Mouse (Mus musculus) stomach, embryonic 16.5 days (tissue): ENCODE measurements around the gene Slc24a3. TPM values are rescaled to one million over a fixed set of nuclear protein-coding genes. Genes with fewer than 3 reads are reported as not detected.

Source experiments
- ATAC-seq: fragments of 200-750 bp; cut with Nextera tagmentation; 2 replicates; pipeline ENCODE4 v1.8.0; 2017; ENCODE audit warnings: moderate number of reproducible peaks, moderate TSS enrichment; ENCODE audit not compliant: insufficient read depth, low FRiP score
- H3K27ac ChIP-seq: fragments of 300-500 bp; sonication (generic); 2 replicates; pipeline ENCODE4 v1.5.1; 2014; ENCODE audit warnings: low read length
- H3K27me3 ChIP-seq: fragments of 300-500 bp; sonication (generic); 2 replicates; pipeline ENCODE4 v1.6.1; 2014; ENCODE audit warnings: low read length, control low read depth, mixed read lengths; ENCODE audit not compliant: control insufficient read depth, insufficient read depth
- H3K36me3 ChIP-seq: fragments of 300-500 bp; sonication (generic); 2 replicates; pipeline ENCODE4 v1.6.1; 2014; ENCODE audit warnings: low read length; ENCODE audit not compliant: control insufficient read depth, insufficient read depth
- H3K4me1 ChIP-seq: fragments of 300-500 bp; sonication (generic); 2 replicates; pipeline ENCODE4 v1.6.1; 2014; ENCODE audit warnings: low read length, control low read depth, mixed read lengths; ENCODE audit not compliant: control insufficient read depth, insufficient read depth
- H3K4me2 ChIP-seq: fragments of 300-500 bp; sonication (generic); 2 replicates; pipeline ENCODE4 v1.6.1; 2014; ENCODE audit warnings: low read depth, low read length, mixed read lengths
- H3K4me3 ChIP-seq: fragments of 300-500 bp; sonication (generic); replicated peaks from 2 replicates; pipeline ENCODE4 v1.5.1; 2014; ENCODE audit warnings: mild to moderate bottlenecking, low read length
- H3K9ac ChIP-seq: fragments of 300-500 bp; sonication (generic); 2 replicates; pipeline ENCODE4 v1.6.1; 2014; ENCODE audit warnings: low read length
- H3K9me3 ChIP-seq: fragments of 300-500 bp; sonication (generic); replicated peaks from 2 replicates; pipeline ENCODE4 v1.6.1; 2016; ENCODE audit warnings: low read length, control low read depth; ENCODE audit not compliant: control insufficient read depth
- WGBS: fragments of 180-500 bp; shearing (Covaris S2); extraction: QIAGEN DNeasy Blood & Tissue Kit; methylation state at CpG from one replicate; pipeline ENCODE4 v1.1.7; 2014; 5-methylcytosine and 5-hydroxymethylcytosine counted together
- polyA plus RNA-seq: library from polyadenylated mRNA; unstranded; fragments of >200 nt; fragmentation: Nextera tagmentation; extraction: Ambion mirVana; gene quantifications from 2 replicates; pipeline ENCODE4 v1.2.1, GENCODE M21; 2015

Gene Slc24a3
- polyA plus RNA-seq, 1 experiment from 2014 or later = 3.4 TPM

- H3K36me3 ChIP-seq = no peaks in the 10 kb centered on the region
- no peak overlapping the region for H3K27ac ChIP-seq
- H3K9me3 ChIP-seq = no peaks in the 10 kb centered on the region
- no peaks in the 10 kb centered on the region for H3K4me1 ChIP-seq
- 81% methylated on average over 4 of the region's 4 CpGs for WGBS
- no peak overlapping the region for H3K9ac ChIP-seq
- no peak for ATAC-seq
- no peaks in the 10 kb centered on the region for H3K27me3 ChIP-seq
- no peak overlapping the region for H3K4me2 ChIP-seq
- no peak overlapping the region for H3K4me3 ChIP-seq
These were observed 56.1 kb downstream of the Slc24a3 start for GRCm38 (mm10) chr2:145223646-145224045.

DNA sequence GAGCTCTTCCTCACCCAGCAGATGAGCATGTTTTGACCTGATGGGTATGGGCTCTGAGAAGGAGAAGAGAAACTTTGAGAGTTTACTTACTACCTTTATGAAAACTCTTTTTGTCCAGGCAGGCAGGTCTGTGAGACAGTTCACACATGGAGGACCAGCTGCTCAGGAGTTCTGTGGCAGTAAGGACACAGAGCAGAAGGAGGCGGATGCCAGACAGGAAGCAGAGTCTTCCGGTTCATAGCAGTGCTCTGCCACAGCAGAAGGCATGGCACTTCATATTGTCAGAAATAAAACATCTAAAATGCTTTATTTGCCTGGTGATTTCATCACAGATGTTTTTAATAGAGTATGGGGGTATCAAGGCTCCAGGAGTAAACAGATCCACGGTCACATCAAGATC, 58.1 kb downstream of the Slc24a3 start:
- Histone ChIP-seq H3K4me3 (no peak overlapping the region), H3K27ac (no peak overlapping the region), H3K27me3 (no peaks in the 10 kb centered on the region), H3K4me2 (no peak overlapping the region), H3K4me1 (no peaks in the 10 kb centered on the region), H3K9me3 (no peaks in the 10 kb centered on the region), H3K36me3 (no peaks in the 10 kb centered on the region), H3K9ac (no peak overlapping the region)
- ATAC-seq = no peak
- WGBS = 63% methylated on average over 3 of the region's 3 CpGs

DNA sequence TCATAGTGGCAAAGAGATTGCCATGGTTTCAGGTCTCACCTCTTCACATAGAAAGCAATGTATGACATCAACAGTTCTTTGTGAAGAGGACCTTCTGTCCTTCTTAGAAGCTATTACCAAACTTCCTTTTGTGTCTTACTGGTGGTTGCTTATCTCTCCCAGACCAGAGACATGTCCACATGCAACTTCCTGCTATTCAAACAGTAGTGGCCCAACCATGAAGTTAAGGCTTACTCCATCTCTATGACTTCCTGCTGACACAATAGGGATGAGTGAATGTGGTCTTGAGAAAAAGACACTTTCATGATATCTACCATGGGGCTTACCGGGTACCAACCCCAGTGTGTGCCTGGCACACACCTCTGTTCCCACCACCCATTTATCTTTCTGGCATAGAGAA, 58.5 kb downstream of the Slc24a3 start:
- ATAC-seq = no peak
- H3K27ac ChIP-seq = no peak overlapping the region
- WGBS = 86% methylated on average over 1 of the region's 1 CpGs

DNA sequence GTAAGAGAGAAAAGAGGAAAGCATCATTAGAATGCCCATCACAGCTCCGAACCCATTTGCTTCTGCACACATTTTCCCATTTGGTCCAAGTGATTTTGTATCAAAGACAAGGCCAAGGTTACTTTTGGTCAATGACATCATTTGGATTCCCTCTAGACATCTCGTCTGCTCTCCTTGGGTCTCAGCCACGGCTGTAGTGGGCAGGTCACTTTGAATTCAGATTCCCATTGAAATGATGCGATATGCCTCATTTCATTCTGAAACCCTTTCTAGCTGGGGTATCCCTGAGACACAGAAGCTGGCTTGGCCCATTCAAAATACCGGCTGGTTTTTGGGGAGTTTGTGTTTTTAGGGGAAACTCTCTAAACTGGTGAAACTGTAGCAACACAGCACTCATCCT, 59.8 kb downstream of the Slc24a3 start:
- no peak overlapping the region for H3K4me3 ChIP-seq
- no peaks in the 10 kb centered on the region for H3K9me3 ChIP-seq
- no peaks in the 10 kb centered on the region for H3K4me1 ChIP-seq
- no peaks in the 10 kb centered on the region for H3K27me3 ChIP-seq
- H3K4me2 ChIP-seq = no peak overlapping the region
- H3K36me3 ChIP-seq = no peaks in the 10 kb centered on the region
- WGBS = 87% methylated on average over 5 of the region's 5 CpGs
- no peak overlapping the region for H3K27ac ChIP-seq
- no peak overlapping the region for H3K9ac ChIP-seq
- no peak for ATAC-seq

More for the DNA sequence above, 58.5 kb downstream of the Slc24a3 start:
- H3K4me2 ChIP-seq = no peak overlapping the region
- no peak overlapping the region for H3K9ac ChIP-seq
- no peaks in the 10 kb centered on the region for H3K36me3 ChIP-seq
- no peak overlapping the region for H3K4me3 ChIP-seq
- H3K4me1 ChIP-seq = no peaks in the 10 kb centered on the region
- no peaks in the 10 kb centered on the region for H3K27me3 ChIP-seq
- H3K9me3 ChIP-seq = no peaks in the 10 kb centered on the region

DNA sequence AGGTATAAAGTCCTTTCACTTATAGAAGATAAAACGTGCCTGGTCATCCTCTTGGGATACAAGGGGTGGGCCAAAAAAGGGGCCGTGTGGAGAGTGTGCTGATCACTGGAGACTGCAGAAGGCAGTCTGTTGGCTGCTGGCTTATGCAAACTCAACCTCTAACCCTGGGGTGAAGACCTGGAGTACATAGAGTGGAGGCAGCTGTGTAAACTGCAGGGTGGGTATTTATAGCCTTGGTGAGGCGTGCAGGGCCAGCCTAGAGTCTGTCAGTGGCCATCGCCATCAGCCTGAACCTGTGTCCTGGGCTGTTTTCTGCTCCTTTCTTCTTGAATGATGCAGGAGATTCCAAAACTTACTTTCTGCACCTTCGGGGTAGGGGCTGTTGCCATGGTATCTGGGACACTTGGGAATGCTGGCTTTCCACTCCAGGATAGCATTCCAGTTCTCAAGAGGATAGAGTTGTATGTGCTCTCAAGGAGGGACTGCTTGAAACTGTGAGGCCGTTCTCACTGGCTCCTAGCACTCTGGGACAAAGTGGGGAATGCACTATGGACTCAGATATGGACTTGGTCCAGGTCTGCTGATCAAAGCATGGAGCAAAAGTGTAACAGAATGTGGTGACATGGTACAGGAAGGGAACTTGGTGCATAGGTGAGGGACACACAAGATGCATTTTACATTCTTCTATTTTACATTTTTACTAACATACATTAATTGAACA, 65.4 kb downstream of the Slc24a3 start:
- Histone ChIP-seq H3K9me3 (no peaks in the 10 kb centered on the region), H3K27me3 (no peaks in the 10 kb centered on the region), H3K4me3 (no peak overlapping the region), H3K4me1 (peaks cover 5% of the 10 kb centered on the region), H3K36me3 (no peaks in the 10 kb centered on the region), H3K9ac (no peak overlapping the region), H3K4me2 (no peak overlapping the region), H3K27ac (no peak overlapping the region)
- peak; percentile 70 for ATAC-seq
- WGBS = 28% methylated on average over 6 of the region's 6 CpGs

DNA sequence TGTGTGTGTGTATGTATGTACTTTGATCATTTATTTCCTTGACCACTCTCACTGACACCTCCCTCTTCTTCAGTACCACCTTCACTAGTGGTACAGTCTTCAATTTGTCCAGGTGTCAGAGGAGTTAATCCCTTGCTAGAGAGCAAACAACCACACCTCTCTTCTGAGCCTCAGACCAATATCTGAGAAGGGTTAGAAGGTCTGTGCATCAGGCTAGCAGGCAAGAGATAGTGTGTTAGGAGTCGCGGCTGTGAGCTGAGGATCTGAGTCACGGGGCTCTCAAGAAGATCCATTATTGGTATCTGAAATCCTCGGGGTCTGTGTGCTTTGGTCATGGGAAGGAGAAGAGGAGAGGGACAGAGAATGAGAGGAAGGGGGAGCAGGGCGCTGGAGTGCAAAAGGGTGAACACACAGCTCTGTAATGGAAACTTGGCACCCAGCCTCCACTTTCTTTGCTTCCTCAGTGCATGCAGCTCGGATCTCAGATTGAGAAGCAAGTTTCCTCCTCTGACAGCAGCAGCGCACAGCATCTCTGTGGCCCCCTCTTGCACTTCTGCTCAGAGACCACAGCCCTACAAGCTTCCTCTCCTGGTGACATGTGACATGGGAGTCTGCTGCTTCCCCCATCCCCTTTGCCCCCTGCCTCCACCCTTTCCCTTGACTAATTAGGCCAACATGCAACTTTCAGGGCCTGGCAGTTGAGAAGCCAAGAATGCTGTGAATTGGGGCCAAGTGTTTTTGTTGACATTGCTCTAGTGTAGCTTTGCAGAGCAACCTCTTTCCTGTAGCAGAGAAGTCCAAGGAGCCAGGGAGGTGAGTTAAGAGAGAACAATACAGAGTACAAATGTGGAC, 66.2 kb downstream of the Slc24a3 start:
- H3K4me2 ChIP-seq = no peak overlapping the region
- H3K27ac ChIP-seq = no peak overlapping the region
- WGBS = 18% methylated on average over 7 of the region's 7 CpGs
- H3K27me3 ChIP-seq = no peaks in the 10 kb centered on the region
- no peak overlapping the region for H3K9ac ChIP-seq
- peak; percentile 76; the same call in 1 of the 2 replicates for ATAC-seq
- peaks cover 5% of the 10 kb centered on the region for H3K4me1 ChIP-seq
- no peak overlapping the region for H3K4me3 ChIP-seq
- no peaks in the 10 kb centered on the region for H3K9me3 ChIP-seq
- H3K36me3 ChIP-seq = no peaks in the 10 kb centered on the region

GRCm38 (mm10) chr2:145246384-145246783, 78.8 kb downstream of the Slc24a3 start:
- H3K27ac ChIP-seq = no peak overlapping the region
- 82% methylated on average over 4 of the region's 4 CpGs for WGBS
- no peak overlapping the region for H3K4me2 ChIP-seq
- H3K9me3 ChIP-seq = no peaks in the 10 kb centered on the region
- H3K36me3 ChIP-seq = no peaks in the 10 kb centered on the region
- no peaks in the 10 kb centered on the region for H3K4me1 ChIP-seq
- no peaks in the 10 kb centered on the region for H3K27me3 ChIP-seq
- no peak overlapping the region for H3K9ac ChIP-seq
- no peak overlapping the region for H3K4me3 ChIP-seq
- no peak for ATAC-seq

- ATAC-seq = no peak
- Histone ChIP-seq H3K36me3 (no peaks in the 10 kb centered on the region), H3K9ac (no peak overlapping the region), H3K4me2 (no peak overlapping the region), H3K9me3 (no peaks in the 10 kb centered on the region), H3K27ac (no peak overlapping the region), H3K4me3 (no peak overlapping the region), H3K4me1 (no peaks in the 10 kb centered on the region), H3K27me3 (no peaks in the 10 kb centered on the region)
- WGBS = 84% methylated on average over 3 of the region's 3 CpGs
These were observed 80.6 kb downstream of the Slc24a3 start for GRCm38 (mm10) chr2:145248185-145248584.

DNA sequence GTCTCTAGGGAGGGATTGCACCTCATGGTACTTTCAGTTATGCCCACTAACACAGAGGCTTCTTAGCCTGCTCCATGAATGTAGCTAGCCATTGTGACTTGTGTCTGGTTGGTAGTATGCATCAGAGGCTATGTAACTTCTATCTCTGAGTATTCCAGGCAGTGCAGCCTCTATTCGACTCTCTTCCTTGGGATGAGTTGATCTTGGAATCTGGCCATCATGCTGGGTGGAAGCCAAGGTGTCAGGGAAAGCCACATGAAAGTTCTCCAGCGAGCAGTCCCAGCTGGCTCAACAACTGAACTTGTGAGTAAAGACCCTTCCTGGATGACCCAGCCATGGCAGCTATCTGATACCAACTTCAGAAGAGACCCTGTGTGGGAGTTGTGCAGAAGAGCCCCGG, 89.8 kb downstream of the Slc24a3 start:
- H3K27ac ChIP-seq = peak overlapping the region; percentile 24; the same call in 1 of the 2 replicates
- no peaks in the 10 kb centered on the region for H3K9me3 ChIP-seq
- peaks cover 8% of the 10 kb centered on the region; the same call in 1 of the 2 replicates for H3K4me1 ChIP-seq
- WGBS = 38% methylated on average over 3 of the region's 3 CpGs
- H3K4me2 ChIP-seq = no peak overlapping the region
- H3K9ac ChIP-seq = no peak overlapping the region
- no peak overlapping the region for H3K4me3 ChIP-seq
- H3K27me3 ChIP-seq = no peaks in the 10 kb centered on the region
- no peak for ATAC-seq
- H3K36me3 ChIP-seq = no peaks in the 10 kb centered on the region
